Comparison of ENCODE assay signal across 9 mouse cellular contexts in the genomic region with DNA sequence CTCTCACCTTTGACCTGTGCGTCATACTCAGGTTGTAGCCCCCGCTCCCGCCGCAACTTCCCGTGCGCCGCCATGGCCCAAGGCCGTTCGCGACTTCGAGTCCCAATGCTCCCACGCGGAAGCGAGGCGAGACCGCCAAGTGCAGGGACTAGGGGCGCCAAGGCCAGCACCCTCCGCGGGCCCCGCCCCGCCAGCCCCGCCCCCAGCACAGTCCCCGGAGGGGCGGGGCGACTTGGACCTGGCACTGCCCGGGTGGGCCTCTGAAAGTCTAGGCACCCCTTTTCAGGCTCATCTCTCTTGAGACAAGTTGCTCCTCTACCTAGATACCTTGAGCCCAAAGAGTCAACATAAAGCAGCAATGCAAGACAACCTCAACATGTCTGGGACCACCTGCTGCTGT. TPM values are rescaled to one million over a fixed set of nuclear protein-coding genes. Genes with fewer than 3 reads are reported as not detected.
A peak's percentile ranks its signal among the peaks of the same experiment; 100 is the strongest.
DNase-seq lines count a peak whose midpoint lies in the region; ATAC-seq lines count a peak whose summit lies in the region.
"Had no signal": no experiment of that assay in that cellular context is flagged by ENCODE, and none has a peak within 500 bp of the region (broad histone marks: within the 10 kb centered on the region; RNA-seq: fewer than 3 reads in every experiment).

No protein-coding gene starts in this region.

- ATAC-seq in liver, embryonic 11.5 days (replicated peaks; ENCODE audit: low FRiP score): peak; percentile 46; the same call in 1 of the 2 replicates
- ATAC-seq in neural tube, embryonic 15.5 days (ENCODE audit: low FRiP score): no peak

- H3K4me2 ChIP-seq in liver, embryonic 11.5 days: peak overlapping the region; percentile 75
- peak overlapping the region; percentile 39 for H3K4me2 ChIP-seq in neural tube, embryonic 15.5 days

- H3K36me3 ChIP-seq in liver, embryonic 11.5 days (ENCODE audit: control insufficient read depth, insufficient read depth, low read length): no peaks in the 10 kb centered on the region
- no peaks in the 10 kb centered on the region for H3K36me3 ChIP-seq in neural tube, embryonic 15.5 days

- peaks cover 3% of the 10 kb centered on the region; the same call in 1 of the 2 replicates for H3K27me3 ChIP-seq in liver, embryonic 11.5 days (replicated peaks; ENCODE audit: control insufficient read depth, insufficient read depth, low read length)
- no peaks in the 10 kb centered on the region for H3K27me3 ChIP-seq in neural tube, embryonic 15.5 days (replicated peaks)

- WGBS in liver, embryonic 11.5 days: 16% methylated on average over 24 of the region's 26 CpGs
- WGBS in neural tube, embryonic 15.5 days: 31% methylated on average over 24 of the region's 26 CpGs

- H3K9me3 ChIP-seq in liver, embryonic 11.5 days (ENCODE audit: control insufficient read depth, low read length): no peaks in the 10 kb centered on the region
- no peaks in the 10 kb centered on the region for H3K9me3 ChIP-seq in neural tube, embryonic 15.5 days (replicated peaks)

- peak overlapping the region; percentile 56 for H3K27ac ChIP-seq in liver, embryonic 11.5 days (ENCODE audit: low read depth, low read length)
- no peak overlapping the region for H3K27ac ChIP-seq in neural tube, embryonic 15.5 days (replicated peaks)

- peaks cover 2% of the 10 kb centered on the region for H3K4me1 ChIP-seq in liver, embryonic 11.5 days (replicated peaks; ENCODE audit: control insufficient read depth, insufficient read depth, low read length)
- 0 out of 2 replicates have a peak, but pooled peaks cover 4% of the 10 kb centered on the region for H3K4me1 ChIP-seq in neural tube, embryonic 15.5 days

- H3K4me3 ChIP-seq in liver, embryonic 11.5 days (ENCODE audit: low read depth, low read length): peak overlapping the region; percentile 40
- peak overlapping the region; percentile 6; the same call in 1 of the 2 replicates for H3K4me3 ChIP-seq in neural tube, embryonic 15.5 days (replicated peaks)

- intact Hi-C loops in heart, postnatal 14 days (cut with DNase I): no loop called here

- H3K9ac ChIP-seq in liver, embryonic 11.5 days (ENCODE audit: low read depth, low read length): peak overlapping the region; percentile 62
- no peak overlapping the region for H3K9ac ChIP-seq in neural tube, embryonic 15.5 days (replicated peaks)

- DNase-seq in adrenal gland, adult (ENCODE audit: inconsistent age in 2 of 2, low spot score in 1 of 2): peak; percentile 28 to 45
- no peak for DNase-seq in adrenal gland, postnatal 25 days
- peak; percentile 34 for DNase-seq in R1 (ENCODE audit: low read depth, low spot score)
- DNase-seq in heart, postnatal 14 days: peak; percentile 7 to 16
- peak; percentile 46 for DNase-seq in liver, embryonic 11.5 days (ENCODE audit: low spot score)
- no peak for DNase-seq in yolk sac, embryonic 10.5 days (ENCODE audit: low spot score)
- no peak for DNase-seq in right cerebral cortex, postnatal 14 days

RNA-seq across cellular contexts. Expression of gene Arhgap4, which starts 10.5 kb away (rescaled TPM):
- total RNA-seq in adrenal gland, postnatal 25 days (2021): 3.3 and 4.9 TPM in 2 replicates
- 1 to 10 TPM; 2.0 to 4.0 TPM for total RNA-seq in heart, postnatal 14 days (2021)
- 10.2 and 12.9 TPM in 2 replicates for polyA plus RNA-seq in liver, embryonic 11.5 days (2014; fragmentation: Nextera tagmentation; extraction: Ambion mirVana)
- polyA plus RNA-seq in neural tube, embryonic 15.5 days (2015; fragmentation: Nextera tagmentation; extraction: Ambion mirVana): 3.9 and 6.3 TPM in 2 replicates

RNA-seq across cellular contexts. Expression of gene Naa10, which starts 10.6 kb away (rescaled TPM):
- total RNA-seq in adrenal gland, postnatal 25 days (2021): 75.2 and 84.9 TPM in 2 replicates
- 10 to 100 TPM; 54.3 to 59.5 TPM for total RNA-seq in heart, postnatal 14 days (2021)
- 210 TPM in 2 replicates for polyA plus RNA-seq in liver, embryonic 11.5 days (2014; fragmentation: Nextera tagmentation; extraction: Ambion mirVana)
- 110 and 123 TPM in 2 replicates for polyA plus RNA-seq in neural tube, embryonic 15.5 days (2015; fragmentation: Nextera tagmentation; extraction: Ambion mirVana)

RNA-seq across cellular contexts. Expression of gene L1cam, which starts 15.3 kb away (rescaled TPM):
- total RNA-seq in adrenal gland, postnatal 25 days (2021): 13.5 and 15.2 TPM in 2 replicates
- total RNA-seq in heart, postnatal 14 days (2021): 1 to 10 TPM; 2.0 to 2.1 TPM
- 0.42 and 0.95 TPM in 2 replicates for polyA plus RNA-seq in liver, embryonic 11.5 days (2014; fragmentation: Nextera tagmentation; extraction: Ambion mirVana)
- 86.3 and 95.4 TPM in 2 replicates for polyA plus RNA-seq in neural tube, embryonic 15.5 days (2015; fragmentation: Nextera tagmentation; extraction: Ambion mirVana)

RNA-seq across cellular contexts. Expression of gene Avpr2, which starts 19.3 kb away (rescaled TPM):
- total RNA-seq in adrenal gland, postnatal 25 days (2021): not detected in 2 replicates
- not detected for total RNA-seq in heart, postnatal 14 days (2021)
- 0.17 and 0.22 TPM in 2 replicates for polyA plus RNA-seq in liver, embryonic 11.5 days (2014; fragmentation: Nextera tagmentation; extraction: Ambion mirVana)
- 0.05 and 0.20 TPM in 2 replicates for polyA plus RNA-seq in neural tube, embryonic 15.5 days (2015; fragmentation: Nextera tagmentation; extraction: Ambion mirVana)
- total RNA-seq: gastrocnemius, postnatal 4 days had no signal

RNA-seq across cellular contexts. Expression of gene Renbp, which starts 19.5 kb away (rescaled TPM):
- total RNA-seq in adrenal gland, postnatal 25 days (2021): 11.2 and 13.9 TPM in 2 replicates
- 10 to 100 TPM in 1 of 2 experiments, 1 to 10 TPM in 1; 8.2 to 10.1 TPM for total RNA-seq in heart, postnatal 14 days (2021)
- 30.3 and 32.5 TPM in 2 replicates for polyA plus RNA-seq in liver, embryonic 11.5 days (2014; fragmentation: Nextera tagmentation; extraction: Ambion mirVana)
- polyA plus RNA-seq in neural tube, embryonic 15.5 days (2015; fragmentation: Nextera tagmentation; extraction: Ambion mirVana): 10.4 and 24.7 TPM in 2 replicates

Comparison
In these comparisons a context has a peak if more than half of its experiments do, and no peak if none do; other contexts are left out.
1. DNase-seq: peak in adrenal gland, adult (2 of 2), R1 (single experiment), heart, postnatal 14 days (2 of 2) and liver, embryonic 11.5 days (single experiment); none in adrenal gland, postnatal 25 days (single experiment), yolk sac, embryonic 10.5 days (single experiment) and right cerebral cortex, postnatal 14 days (single experiment).